Mouse (Mus musculus): Measurements from ENCODE around the gene Mvk.

The Mvk gene

DNA sequence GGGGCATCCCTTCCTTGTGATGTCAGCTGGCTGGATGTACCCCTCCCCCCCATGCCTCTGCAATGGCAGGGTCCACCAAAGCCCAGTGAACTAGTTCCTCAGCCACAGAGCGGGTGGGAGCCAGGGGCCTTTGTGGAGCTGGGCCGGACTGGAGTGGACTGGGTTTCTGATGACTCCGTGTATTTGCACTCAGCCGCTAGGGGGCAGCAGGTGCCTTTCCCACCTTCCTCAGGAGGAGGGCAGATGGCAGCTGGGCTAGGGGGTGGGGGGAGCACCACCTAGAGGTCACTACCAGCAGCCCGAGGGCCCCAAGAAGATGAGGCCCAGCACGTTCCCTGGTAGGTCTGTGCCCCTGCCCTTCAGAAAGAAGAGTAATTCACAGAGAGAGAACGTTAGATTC is 17.2 kb downstream of the Mvk start:
- DNase-seq: peak; percentile 92

DNA sequence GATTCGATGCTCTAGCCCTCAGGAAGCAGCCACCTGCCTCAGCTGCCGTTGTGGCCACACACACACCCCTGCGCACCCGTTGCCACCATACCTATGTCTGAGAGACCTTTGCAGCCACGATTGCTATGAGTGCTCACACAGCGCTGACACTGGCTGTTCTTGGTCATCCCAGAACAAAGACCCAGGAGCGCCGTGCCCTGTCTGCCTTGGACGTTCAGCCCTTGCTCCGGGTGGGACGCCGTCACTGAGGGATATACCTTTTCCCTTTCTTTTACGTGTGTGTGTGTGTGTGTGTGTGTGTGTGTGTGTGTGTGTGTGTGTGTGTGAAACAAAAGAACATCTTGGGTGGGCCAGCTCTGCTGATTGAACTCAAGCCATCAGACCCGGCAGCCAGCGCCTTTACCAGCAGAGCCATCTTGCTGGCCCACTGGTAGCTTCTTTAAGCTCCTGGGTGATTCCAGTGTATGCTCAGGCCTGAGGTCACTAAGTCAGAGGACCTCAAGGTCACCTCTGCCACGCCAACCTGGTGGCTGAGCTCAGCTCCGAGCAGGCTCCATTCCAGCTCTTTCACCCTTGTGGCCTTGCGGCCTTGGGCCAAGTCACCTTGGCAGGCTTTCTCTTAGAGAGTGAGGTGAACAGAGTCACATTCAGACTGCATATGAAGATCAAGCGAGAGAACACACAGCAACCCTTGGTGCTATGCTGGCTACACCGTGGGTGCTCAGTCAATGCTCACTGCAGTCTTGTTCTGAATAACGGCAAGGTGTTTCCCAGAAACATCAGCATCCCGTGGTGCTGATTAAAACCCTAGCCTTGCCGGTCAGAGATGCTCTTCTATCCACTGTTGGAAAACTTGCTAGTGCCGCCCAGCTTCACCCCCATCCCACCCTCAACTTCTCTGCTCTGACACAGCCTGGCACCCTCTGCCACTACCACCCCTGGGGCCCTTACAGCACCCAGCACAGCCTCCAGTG is 18.3 kb downstream of the Mvk start:
- no peak for DNase-seq

DNA sequence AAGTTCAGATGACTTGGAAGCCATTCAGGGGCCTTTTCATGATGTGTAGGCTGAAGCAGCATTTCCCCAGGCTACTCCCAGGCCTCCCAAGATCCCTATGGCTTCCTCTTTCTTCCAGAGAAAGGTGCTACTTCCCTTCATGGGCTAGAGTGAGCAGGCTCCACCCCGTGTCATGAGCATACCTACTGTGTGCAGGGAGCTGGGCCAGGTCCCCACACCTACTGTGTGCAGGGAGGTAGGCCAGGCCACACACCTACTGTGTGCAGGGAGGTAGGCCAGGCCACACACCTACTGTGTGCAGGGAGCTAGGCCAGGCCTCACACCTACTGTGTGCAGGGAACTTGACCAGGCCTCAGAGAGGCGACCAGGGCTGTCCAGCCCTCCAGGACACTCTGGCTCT is 20.5 kb downstream of the Mvk start:
- DNase-seq: no peak

DNA sequence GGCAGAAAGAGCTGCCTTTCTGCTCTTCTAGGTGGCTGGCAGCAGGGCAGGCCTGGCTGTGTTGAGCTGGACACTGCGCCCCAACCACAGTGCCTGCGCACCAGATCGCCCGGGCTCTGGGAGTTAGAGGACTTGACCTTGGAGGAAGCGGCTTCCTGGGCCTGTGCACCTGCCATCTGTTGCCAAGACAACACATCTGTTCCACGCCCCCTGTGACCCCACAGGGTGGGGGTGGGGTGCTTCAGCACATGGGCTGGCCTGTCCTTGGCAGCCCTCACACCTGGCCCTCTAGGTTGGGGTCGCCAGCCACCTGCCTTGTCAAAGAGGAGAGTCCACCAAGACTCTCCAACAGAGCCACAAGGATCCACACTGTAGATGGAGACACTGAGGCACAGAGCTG is 21.6 kb downstream of the Mvk start:
- DNase-seq: peak; percentile 59

DNA sequence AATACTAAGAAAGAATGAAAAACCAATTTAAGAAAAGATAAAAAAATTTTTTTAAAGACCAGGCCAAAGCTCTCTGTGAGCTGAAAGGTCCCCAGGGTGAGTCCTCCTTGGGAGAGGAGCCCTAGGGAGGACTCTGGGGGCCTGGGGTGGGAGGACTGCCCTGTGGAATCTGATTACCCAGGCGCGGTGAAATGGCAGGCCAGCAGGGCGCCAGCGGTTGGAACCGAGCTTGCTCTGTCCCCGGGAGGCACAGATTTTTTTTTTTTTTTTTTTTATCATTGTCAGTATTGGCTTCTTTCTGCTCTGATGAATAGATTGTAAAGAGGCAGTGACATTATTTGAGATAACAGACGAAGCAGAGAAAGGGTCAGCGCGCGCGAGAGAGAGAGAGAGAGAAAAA is 22.9 kb downstream of the Mvk start:
- DNase-seq: no peak

DNA sequence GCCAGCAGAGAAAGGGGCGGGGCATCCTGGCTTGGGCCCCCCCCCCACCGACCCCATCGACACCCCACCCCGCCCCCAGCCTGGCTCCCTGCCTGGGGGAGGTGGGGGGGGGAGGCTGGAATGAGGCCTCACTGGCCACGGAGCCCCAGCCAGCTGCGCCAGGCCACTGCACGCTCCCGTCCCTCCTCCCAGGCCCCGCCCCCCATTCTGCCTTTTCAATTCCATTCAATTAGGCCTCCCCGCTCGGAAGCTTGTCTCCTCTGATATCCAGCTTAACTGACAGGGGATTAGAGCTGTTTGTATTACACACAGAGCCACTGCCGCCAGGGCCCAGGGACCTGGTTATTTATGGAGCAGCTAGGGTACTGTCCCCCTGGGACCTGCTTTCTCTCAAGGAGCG is 23.4 kb downstream of the Mvk start:
- peak; percentile 99 for DNase-seq

DNA sequence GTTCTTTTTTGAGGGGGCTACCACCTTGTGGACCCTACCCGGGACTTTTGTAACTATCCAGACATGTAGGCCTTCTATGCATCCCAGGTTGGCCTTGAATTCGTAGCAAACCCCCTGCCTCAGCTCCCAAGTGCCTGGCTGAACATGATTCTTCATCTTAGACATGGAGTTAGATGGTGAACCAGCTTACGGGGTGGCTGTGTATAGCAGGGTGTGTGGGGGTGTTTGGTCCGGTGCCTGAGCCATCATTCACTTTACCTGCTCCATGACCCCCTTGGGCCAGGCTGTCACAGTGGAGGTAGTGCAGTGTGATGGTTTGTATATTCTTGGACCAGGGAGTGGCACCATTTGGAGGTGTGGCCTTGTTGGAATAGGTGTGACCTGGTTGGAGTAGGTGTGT is 23.9 kb downstream of the Mvk start:
- DNase-seq: no peak

DNA sequence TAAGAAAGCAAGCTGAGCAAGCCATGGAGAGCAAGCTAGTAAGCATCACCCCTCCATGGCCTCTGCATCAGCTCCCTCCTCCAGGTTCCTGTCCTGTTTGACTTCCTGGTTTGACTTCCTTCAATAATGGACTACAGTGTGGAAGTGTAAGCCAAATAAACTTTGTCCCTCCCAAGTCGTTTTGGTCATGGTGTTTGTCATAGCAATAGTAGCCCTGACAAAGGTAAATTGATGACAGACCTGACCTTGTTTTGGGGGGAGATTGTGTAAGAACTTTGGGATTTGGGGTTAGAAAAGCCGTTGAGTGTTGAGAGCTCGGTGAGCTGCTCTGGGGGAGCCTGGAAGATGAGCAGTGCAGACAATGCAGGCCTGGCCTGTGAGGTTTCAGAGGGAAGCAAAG is 26.3 kb downstream of the Mvk start:
- DNase-seq: no peak

DNA sequence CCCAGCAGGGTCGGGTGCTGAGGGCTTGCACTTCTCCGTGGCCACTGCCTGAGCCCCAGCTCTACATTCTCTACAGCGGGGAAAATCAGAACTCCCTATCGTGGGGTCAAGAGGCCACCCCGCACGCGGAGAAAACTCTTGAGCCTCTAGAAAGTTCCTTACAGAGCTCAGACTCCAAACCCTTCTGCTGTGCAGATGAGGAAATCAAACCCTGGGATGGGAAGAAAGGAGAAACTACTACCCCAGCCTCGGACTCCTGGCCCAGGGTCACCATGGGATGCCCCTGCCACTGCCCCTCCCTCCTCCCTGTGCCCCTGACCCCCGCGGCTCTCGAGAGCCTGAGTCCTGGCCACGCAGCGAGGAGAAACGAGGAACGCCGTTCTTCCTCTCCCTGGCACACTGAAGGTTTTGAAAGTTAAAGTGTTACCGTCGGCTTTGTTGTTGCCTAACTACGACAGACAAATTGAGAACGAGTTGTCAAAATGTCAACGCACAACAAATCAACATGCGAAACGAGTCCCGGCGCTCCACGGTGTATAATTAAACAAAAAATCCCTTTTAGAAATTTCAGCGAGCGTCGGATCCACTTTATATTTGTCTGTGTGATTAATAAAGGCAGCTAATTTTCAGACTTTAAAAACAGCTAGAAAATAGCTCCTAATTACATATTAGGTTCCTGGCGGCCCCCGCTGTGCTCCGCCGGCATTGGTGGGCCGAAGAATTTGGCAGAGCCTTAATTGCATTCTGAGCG is 30.8 kb downstream of the Mvk start:
- peak; percentile 64 for DNase-seq

DNA sequence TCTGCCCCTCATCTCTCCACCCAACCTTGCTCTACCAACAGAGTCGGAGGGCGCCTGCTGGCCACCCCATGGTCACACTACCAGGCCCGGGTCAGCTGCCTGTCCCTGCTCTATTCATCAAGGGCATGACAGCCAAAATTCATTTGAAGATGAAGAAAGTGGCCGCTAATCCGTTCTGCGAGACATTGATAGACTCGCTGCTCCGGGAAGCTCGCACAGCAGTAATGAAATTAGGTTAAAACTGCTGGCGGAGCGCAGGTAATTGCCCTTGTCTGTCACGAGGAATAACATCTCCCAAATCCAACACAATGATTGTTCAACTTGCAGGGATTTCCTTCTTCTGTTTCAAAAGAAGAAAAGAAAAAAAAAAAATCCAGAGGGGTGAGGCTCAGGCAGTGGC is 34.2 kb downstream of the Mvk start:
- peak; percentile 53 for DNase-seq

DNA sequence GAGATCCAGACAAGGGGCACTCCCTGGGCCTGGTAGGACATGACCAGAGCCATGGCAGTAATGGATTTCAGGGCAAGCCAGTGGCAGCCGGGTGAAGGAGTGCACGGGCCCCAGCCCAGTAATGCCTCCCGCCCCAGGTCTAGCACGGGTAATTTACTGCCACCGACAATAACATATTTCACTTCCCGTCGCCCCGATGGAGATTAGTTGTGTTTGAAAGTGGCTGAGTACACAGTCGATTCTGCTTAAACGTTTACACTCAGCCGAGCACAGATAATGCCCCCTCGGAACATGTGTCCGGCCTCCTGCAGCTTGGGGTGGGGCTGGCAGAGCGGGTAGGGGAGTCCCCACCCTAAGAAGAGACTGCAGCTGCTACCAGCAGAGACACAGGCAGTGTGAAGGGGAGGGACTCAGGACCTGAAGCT is 38.5 kb downstream of the Mvk start:
- DNase-seq: peak; percentile 80

DNA sequence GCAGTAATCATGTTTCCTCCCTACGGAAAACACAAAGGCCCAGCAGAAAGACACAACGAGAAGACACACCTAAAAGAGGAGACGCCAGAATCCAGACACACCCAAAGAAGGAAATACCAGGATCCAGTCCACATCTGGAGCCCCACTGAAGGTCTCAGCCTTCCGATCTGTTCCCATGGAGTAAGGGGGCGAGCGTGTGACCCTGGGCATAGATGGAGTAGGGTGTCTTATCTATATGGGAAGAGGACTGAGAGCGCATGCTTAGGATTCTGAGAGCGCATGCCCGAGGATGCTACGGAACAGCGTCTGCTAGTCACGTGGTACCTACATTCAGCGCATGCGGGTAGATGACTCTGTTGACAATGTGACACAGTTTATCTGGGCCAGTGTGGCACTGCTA is 41.6 kb downstream of the Mvk start:
- no peak for DNase-seq

DNA sequence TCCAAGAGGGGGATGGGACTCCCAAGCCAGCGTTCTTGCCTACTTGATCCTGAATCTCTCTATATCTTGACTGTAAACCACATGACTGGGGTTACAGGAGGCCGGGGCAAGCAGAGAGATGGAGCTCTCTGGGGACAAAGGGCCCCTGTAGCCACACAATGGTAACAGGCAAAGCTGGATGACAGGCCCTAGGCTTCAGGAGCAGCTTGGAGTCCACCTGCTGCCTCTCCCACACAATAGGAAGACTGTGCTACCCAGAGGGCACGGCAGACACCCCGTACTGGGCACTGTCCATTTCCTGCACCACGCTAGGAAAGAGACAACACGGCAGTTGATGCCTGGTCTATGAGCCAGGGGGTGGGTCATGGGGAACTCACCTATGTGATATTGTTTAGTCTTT is 45.5 kb downstream of the Mvk start:
- peak; percentile 56 for DNase-seq

DNA sequence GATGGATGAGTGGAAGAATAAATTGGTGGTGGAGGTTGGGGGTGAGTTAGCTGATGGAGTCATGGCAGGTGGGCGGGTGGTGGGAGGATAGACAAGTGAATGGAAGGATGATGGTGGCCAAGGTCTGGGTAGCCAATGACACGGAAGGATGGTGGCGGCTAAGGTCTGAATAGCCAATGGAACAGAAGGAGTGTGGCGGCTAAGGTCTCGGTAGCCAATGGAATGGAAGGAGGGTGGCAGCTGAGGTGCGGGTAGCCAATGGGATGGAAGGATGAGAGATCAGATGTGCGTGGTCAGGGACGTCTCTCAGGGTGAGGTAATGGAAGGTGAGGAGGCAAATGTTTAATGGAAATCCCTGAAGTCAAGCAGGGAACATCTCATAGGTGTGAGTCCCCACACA is 46.2 kb downstream of the Mvk start:
- no peak for DNase-seq

DNA sequence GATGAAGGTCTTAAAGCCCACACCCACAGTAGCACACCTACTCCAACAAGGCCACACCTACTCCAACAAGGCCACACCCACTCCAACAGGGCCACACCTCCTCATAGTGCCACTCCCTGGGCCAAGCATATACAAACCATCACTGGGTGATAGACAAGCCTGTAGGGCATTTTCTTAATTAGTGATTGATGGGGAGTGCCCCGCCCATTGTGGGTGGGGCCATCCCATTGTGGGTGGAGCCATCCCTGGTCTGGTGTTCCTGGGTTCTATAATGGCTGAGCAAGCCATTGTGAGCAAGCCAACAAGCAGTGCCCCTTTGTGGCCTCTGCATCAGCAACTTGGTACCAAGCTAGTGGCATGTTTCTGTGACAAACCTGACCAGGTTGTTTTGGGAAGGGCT is 50.7 kb downstream of the Mvk start:
- no peak for DNase-seq

DNA sequence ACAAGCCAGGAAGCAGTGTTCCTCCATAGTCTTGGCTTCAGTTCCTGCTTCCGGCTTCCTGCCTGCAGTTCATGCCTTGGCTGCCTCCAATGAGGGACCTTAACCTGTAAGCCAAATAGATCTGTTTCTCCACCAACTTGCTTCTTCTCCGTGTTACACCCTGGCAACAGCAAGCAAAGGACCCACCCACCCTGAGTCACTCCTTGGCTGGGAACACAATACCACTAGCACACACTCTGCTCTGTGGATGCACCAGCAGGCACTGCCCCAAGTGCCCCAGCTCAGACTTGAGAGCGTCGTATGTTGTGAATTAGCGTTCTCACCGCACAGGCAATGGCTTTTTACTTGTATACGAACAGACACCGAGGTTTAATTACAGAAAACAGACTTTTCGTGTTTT is 57.2 kb downstream of the Mvk start:
- DNase-seq: no peak

DNA sequence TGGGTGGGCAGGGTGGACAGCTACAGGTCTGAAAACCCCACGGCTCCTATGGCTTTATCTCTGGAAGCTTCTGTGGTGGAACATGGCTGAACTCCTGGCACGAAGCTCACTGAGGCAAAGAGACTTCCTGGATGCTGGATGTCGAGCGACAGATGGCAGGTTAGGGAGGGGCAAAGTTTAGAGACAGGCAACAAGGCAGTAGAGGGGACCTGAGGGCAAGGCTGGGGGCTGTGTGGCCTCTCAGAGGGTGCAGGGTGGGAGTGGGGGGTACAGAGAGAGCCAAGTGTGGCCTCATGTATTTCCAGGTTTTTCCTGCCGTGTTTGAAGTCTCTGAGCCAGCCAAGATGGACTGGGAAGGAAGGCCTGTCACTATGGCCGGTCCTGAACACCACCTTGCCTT is 60.8 kb downstream of the Mvk start:
- DNase-seq: no peak

DNA sequence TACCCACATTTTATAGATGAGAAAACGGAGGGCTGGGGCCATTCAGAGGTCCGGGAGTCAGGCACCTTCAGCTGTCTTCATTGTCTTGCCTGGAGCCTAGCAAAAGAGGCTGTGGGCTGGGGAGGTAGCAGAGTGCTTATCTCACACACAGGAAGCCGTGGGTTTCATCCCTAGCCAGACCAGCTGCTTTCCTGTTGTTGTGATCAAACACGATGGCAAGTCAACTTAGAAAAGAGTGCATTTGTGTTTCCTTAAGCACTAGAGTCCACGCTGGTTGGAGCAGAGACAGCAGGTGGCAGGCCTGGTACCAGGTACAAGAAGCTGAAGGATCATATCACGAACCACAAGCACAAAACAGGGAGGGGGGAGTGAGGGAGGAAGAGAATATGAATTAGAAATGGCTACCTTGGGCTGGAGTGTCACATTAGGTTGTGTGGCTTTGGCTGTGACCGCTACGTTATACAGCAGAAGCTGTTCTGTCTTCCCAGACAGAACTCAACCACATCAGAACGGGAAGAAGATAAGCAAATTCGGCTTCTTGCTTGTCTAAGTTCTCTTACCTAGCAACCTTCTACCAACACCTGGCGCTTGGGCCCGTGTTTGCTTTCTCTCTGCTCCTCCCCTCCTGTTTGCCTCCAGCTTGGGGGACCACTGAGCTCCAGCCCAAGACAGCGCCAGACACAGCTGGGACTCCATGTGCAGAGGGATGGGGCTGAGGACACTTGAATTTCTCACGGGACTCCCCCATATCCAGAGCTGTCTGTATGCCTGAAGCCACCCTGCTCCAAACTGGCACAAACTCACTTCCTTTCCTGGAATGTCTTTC is 61.4 kb downstream of the Mvk start:
- no peak for DNase-seq

DNA sequence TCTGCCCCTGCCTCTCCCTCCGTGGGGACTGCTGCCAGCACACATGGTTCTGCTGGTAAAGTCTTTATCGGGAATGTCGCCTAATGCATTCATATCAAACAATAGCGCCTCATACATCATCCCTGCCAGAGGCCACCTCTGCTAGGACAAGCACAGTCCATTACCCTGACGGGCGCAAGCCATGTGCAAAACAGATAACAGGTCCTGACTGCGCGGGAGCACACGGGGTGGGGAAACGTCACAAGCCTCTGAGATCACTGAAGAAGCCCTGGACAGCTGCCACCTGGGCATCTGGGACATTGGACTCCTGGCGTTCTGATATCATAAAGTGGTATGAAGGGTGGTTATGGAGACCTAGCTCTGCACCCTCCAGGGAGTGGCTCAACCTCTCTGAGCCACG is 63.3 kb downstream of the Mvk start:
- peak; percentile 47 for DNase-seq

DNA sequence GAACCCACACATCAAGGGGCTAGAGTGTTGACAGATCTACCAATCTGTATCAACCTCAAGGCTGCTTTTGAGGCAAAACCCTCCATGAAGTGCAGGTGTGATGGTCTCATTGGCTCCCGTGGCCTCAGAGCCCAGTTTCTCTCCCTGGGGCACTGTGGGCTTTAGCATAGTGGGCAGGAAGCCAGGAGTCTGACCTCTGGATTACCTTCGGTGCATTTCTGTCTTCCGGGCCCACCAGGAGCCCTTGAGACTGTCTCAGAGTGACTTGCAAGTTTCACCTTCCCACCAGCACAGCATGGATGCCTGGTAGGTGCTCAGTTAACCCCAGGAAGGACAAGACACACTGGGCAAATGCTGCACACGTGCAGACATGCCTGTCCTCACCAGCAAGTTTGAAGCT is 63.9 kb downstream of the Mvk start:
- no peak for DNase-seq

DNA sequence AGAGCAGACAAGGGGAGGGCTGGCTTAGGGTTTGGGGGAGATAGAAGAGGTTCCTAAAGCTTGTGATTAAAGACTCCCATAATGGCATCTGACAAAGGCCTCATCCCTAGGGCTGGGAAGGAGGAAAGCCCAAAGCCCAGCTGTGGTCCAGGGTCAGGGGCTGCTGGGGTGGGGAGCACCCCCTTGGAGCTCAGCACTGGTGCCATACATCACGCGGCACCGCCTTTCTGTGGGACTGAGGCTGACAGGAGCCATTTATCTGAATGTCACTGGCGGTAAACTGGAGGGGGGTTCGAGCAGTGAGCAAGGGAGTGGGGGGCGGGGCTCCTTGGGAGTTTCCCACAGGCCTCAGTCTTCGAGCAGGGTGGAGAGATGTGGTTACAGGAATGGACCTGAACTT is 65.4 kb downstream of the Mvk start:
- DNase-seq: no peak
